Mouse (Mus musculus): ENCODE data around the gene Plcb4.

DNA sequence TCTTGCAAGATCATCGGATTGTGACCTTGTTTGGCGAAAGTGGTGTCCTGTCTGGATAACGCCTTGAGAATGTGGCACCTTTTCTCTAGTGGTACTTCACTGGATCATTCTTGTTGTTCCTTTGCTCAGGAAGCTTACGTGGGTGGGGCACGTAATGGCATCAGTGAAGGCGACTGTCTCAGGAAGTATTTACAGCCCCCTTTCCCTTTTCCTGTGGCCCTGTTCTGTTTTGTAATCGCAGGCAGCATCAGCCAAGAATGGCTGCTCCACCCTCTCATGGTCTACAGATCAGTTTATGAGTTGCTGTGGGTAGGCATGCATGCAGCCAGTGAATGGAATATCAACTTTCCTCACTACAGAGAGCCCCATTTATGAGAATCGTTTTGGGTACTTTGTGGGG lies 21.2 kb downstream of the Plcb4 start:
- TF ChIP-seq SIN3A (IDR thresholded peaks at IDR 0.05; ENCODE audit: low read length) (no peak), POLR2A (IDR thresholded peaks at IDR 0.05; ENCODE audit: low read depth, low read length) (no peak), NRF1 (IDR thresholded peaks at IDR 0.05; ENCODE audit: low read depth, low read length) (no peak)

Measured in CH12.LX (cell line).